Mouse (Mus musculus): Measurements from ENCODE around the gene 1700013G24Rik.

The 1700013G24Rik gene

DNA sequence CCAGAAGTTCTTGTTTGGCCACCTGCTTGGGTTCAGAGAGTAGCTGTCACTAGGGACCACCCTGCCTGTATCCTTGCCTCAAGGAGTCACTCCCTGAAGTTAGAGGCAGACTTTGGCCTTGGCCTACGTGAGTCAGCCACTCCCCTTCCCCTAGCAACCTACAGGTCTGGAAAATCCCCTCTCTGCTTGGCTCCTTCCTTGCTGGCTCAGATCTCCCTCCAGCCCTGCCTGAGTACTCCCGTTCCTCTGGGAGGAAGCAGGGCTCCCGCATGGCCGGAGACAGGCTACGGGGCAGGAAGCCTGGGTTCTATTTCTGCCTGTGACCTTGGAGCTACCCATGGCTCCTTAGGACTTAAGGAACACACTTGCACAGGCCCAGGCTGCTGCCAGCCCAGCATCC is 44.3 kb downstream of the 1700013G24Rik start:
- DNase-seq (ENCODE audit: low read depth): no peak

DNA sequence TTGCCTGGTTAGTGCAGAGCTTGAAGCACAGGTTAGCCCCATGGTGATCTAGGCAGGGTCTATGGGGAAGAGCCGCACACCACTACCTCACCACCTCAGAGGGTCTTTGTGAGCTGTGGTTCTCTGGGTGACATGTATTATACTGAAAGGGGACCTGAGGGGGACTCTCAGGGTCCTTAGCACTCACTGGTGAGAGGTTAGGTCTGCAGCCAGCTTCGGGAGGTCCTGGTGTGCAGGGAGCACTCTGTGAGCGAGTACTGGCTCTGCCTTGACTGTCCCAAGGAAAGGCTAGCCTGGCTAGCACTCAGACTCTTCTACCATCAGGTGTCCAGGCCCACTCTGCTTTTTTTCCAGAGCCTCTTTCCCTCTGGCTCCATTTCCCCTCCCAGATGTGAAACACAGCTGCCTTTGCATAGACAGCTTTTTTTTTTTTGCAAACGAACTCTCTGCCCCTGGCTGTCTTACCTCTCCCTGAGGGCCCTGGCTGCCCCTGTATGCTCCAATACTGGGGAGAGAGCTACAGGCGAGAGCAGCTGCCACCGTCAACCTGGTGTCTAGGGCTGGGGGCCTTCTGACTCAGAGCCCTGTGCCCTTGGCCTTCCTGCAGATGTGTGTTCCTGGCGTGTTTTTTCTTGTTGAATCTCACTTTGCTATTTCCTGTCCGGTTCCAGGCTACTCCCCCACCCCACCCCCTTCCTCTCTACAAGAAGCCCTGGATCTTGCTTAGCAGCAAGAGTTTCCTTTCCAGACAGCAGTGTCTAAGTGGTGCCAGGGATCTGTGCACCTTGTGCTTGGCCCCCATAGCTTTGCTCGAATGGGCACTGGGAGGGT is 45.0 kb downstream of the 1700013G24Rik start:
- DNase-seq (ENCODE audit: low read depth): no peak

DNA sequence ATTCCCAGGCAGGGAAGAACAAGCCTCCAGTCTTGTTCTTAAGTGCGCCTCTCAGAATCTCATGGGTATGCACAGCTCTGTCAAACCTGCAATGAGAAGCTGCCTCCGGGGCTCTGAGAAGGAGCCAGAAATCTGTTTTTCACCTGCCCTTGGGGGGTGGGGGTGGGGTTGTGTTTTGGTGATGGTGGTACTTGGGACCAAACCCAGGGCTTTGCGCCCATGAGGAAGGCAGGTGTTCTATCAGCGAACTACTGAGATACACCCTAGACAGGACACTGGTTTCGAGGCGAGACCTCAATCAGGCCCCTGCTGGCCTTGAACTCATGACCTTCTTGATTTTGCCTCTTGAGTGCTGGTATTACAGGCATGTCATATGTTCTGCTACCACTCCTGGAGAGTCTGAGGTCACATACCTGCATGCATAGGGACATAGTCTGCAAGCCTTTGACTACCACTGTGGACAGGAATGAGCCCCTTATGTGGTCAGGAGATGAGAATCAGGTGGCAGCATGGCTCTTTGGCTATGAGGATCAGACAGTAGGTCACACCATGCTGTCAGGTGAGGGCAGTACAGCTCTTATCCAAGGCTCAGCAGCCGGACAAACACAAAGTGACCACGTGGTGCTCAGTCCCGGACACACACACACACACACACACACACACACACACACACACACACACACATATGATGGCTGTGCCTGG is 45.9 kb downstream of the 1700013G24Rik start:
- DNase-seq (ENCODE audit: low read depth): no peak

DNA sequence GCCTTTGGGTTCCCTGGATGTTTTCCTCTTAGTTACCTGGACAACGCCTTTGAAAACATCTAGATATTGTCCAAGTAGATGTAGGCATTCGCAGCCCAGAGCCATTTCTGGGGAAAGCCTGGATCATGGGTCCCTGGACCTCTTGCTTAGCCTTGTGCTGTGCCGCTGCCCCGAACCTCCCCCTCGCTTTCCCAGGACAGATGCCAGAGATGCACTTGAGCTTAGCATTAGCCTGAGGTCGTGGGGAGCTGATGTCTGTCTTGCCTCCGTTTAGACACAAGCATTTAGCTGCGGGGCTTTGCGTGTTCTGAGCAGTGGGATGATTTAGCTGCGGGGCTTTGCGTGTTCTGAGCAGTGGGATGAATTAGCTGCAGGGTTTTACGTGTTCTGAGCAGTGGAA is 47.1 kb downstream of the 1700013G24Rik start:
- DNase-seq (ENCODE audit: low read depth): no peak

DNA sequence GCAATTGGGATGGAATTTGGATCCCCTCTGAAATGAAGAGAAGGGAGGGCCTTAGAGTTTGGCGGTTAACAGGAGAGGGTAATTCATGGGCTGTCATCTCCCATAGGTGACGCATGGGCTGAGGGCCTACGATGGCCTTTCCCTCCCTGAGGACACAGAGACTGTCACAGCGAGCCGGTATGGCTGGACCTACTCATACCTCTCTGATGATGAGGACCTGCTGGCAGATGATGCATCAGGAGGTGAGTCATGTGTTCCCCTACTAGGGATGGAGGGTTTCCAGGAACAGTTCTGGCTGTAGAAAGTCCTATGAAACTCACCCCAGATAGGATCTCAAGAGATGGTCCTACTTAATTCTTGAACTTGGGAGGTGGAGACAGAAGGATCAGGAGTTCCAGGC is 47.9 kb downstream of the 1700013G24Rik start:
- DNase-seq (ENCODE audit: low read depth): no peak

DNA sequence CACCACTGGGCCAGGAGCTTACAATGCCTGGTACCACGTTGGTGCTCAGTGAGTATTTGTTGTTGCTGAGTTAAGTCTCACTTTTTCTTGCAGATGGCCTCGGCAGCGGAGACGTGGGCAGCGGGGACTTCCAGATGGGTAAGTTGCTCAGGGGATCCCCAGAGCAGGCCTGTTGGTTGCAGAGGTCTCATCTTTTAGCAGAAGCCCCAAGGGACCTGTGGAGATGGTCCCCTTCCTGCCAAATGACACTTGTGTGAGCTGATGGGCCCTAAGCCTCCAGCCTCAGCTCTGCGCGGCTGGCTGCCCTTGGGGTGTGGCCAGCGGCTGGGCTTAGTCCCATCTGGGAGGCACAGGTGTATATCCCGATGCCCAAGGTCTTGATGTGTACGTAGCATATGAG is 49.1 kb downstream of the 1700013G24Rik start:
- DNase-seq (ENCODE audit: low read depth): no peak

DNA sequence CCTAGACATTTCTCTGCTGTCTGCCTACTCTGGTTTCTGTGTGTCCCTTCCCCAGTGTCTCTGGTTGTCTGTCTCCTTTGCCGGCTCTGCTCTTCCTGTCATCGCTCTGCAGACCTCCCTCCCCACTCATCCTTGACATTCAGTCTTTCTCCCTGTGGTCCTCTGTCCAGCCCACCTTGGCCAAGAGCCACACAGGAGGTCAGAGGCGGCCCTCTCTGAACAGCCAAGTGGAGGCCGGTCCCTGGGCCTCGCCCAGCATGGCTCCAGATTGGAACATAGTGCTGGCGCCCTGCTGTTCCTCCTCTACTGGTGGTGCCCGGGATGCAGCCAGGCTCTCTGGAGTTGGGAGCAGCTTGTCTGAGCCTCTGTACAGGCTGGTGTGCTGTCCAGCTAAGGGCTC is 49.7 kb downstream of the 1700013G24Rik start:
- no peak for DNase-seq (ENCODE audit: low read depth)

DNA sequence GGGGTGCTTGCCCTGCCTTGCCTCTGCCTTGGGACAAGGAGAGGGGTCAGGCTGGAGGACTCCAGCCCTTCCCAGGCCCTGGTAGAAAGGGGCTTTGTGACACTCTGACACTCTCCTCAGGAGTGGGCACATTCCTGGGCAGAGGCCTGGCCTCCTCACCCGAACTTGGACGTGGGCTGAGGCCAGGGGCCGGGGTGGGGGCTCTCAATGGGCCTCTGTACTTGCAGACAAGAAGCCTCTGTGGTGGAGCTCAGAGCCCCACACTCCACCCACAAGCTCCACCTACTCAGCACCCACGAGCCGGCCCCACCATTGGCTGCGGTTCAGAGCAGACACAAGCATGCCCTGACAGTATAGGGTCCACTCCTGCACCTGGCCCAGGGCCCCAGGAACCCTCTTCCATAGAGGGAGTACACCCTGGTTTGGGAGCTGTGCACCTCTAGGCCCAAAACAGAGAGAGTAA is 50.5 kb downstream of the 1700013G24Rik start:
- DNase-seq (ENCODE audit: low read depth): no peak

Data from c-Kit-positive CD71-positive TER-119-negative erythroid progenitor cells, embryonic 14.5 days (primary cell).